Mouse (Mus musculus) lung, embryonic 14.5 days (tissue): ENCODE results near the gene Svs6. TPM values are rescaled to one million over a fixed set of nuclear protein-coding genes. Genes with fewer than 3 reads are reported as not detected.

Source experiments
- ATAC-seq: fragments of 200-750 bp; cut with Nextera tagmentation; 2 replicates; pipeline ENCODE4 v1.8.0; 2017; ENCODE audit warnings: mild to moderate bottlenecking, moderate TSS enrichment, moderate library complexity; ENCODE audit not compliant: insufficient read depth
- DNase-seq: peaks from one replicate; pipeline ENCODE4 v3.0.0-alpha.2; 2015
- H3K27ac ChIP-seq: fragments of 300-500 bp; sonication (generic); 2 replicates; pipeline ENCODE4 v1.5.1; 2014; ENCODE audit warnings: low read depth, mild to moderate bottlenecking, moderate library complexity
- H3K27me3 ChIP-seq: fragments of 300-500 bp; sonication (generic); 2 replicates; pipeline ENCODE4 v1.6.1; 2014; ENCODE audit warnings: low read length, control low read depth; ENCODE audit not compliant: insufficient read depth
- H3K36me3 ChIP-seq: fragments of 300-500 bp; sonication (generic); 2 replicates; pipeline ENCODE4 v1.6.1; 2014; ENCODE audit warnings: control low read depth; ENCODE audit not compliant: insufficient read depth
- H3K4me1 ChIP-seq: fragments of 300-500 bp; sonication (generic); 2 replicates; pipeline ENCODE4 v1.6.1; 2014; ENCODE audit warnings: antibody characterized with exemption, control low read depth; ENCODE audit not compliant: insufficient read depth
- H3K4me2 ChIP-seq: fragments of 300-500 bp; sonication (generic); 2 replicates; pipeline ENCODE4 v1.6.1; 2014; ENCODE audit warnings: mild to moderate bottlenecking
- H3K4me3 ChIP-seq: fragments of 300-500 bp; sonication (generic); 2 replicates; pipeline ENCODE4 v1.5.1; 2014; ENCODE audit warnings: low read depth, low read length
- H3K9ac ChIP-seq: fragments of 300-500 bp; sonication (generic); 2 replicates; pipeline ENCODE4 v1.6.1; 2014
- H3K9me3 ChIP-seq: fragments of 300-500 bp; sonication (generic); 2 replicates; pipeline ENCODE4 v1.6.1; 2016; ENCODE audit warnings: low read depth, low read length, control low read depth
- CTCF ChIP-seq: IDR thresholded peaks from 2 replicates; pipeline ENCODE4 v1.5.1; 2016; ENCODE audit warnings: antibody characterized with exemption, low read depth
- WGBS: fragments of 180-500 bp; shearing (Covaris S2); extraction: QIAGEN DNeasy Blood & Tissue Kit; methylation state at CpG from one replicate; pipeline ENCODE4 v1.1.7; 2014; 5-methylcytosine and 5-hydroxymethylcytosine counted together
- microRNA-seq: library from miRNA; unstranded; fragments of <30 nt; microRNA quantifications from one replicate; pipeline ENCODE4, GENCODE M21; 2016; ENCODE audit warnings: borderline number of aligned reads
- polyA plus RNA-seq: library from polyadenylated mRNA; unstranded; fragments of >200 nt; fragmentation: Nextera tagmentation; extraction: Ambion mirVana; gene quantifications from 2 replicates; pipeline ENCODE4 v1.2.1, GENCODE M21; 2014

Svs6 gene
- polyA plus RNA-seq, 1 experiment from 2014 or later = not detected

- no peak for ATAC-seq
- 29% methylated on average over 13 of the region's 13 CpGs for WGBS
- Histone ChIP-seq H3K9me3 (no peaks in the 10 kb centered on the region), H3K4me3 (no peak overlapping the region), H3K36me3 (no peaks in the 10 kb centered on the region), H3K9ac (no peak overlapping the region), H3K27me3 (no peaks in the 10 kb centered on the region), H3K4me2 (no peak overlapping the region), H3K4me1 (peaks cover 3% of the 10 kb centered on the region; the same call in 1 of the 2 replicates), H3K27ac (no peak overlapping the region)
- no peak for TF ChIP-seq CTCF
- peak; percentile 7 for DNase-seq
Measured at GRCm38 (mm10) chr2:164360974-164361657, 44.6 kb downstream of the Svs6 start.

GRCm38 (mm10) chr2:164366947-164367346 is 50.4 kb downstream of the Svs6 start:
- no peak overlapping the region for H3K9ac ChIP-seq
- H3K4me3 ChIP-seq = no peak overlapping the region
- H3K4me1 ChIP-seq = no peaks in the 10 kb centered on the region
- H3K9me3 ChIP-seq = no peaks in the 10 kb centered on the region
- ATAC-seq (no peak), DNase-seq (peak; percentile 37)
- no peak overlapping the region for H3K27ac ChIP-seq
- H3K36me3 ChIP-seq = no peaks in the 10 kb centered on the region
- H3K27me3 ChIP-seq = no peaks in the 10 kb centered on the region
- no peak for TF ChIP-seq CTCF
- no peak overlapping the region for H3K4me2 ChIP-seq
- 36% methylated on average over 3 of the region's 3 CpGs for WGBS

Small RNA genes within 50 kb of the gene (microRNA-seq; reads per million reads assigned to microRNA genes)
- gene Mir7678 = not detected

Other genes with a start within 250 kb of the Svs6 start
- 30.7 and 33.7 TPM in 2 replicates for gene Stk4, start 246.4 kb upstream of the Svs6 start, polyA plus RNA-seq
- gene Tomm34, start 245.6 kb upstream of the Svs6 start, polyA plus RNA-seq = 54.2 and 54.4 TPM in 2 replicates
- not detected in 2 replicates for gene Kcns1, start 145.6 kb upstream of the Svs6 start, polyA plus RNA-seq
- not detected in 2 replicates for gene Wfdc5, start 134.0 kb upstream of the Svs6 start, polyA plus RNA-seq
- not detected in 2 replicates for gene Wfdc12, start 126.1 kb upstream of the Svs6 start, polyA plus RNA-seq
- not detected in 2 replicates for gene Wfdc15a, start 116.6 kb upstream of the Svs6 start, polyA plus RNA-seq
- not detected in 2 replicates for gene Wfdc15b, start 95.1 kb upstream of the Svs6 start, polyA plus RNA-seq
- not detected in 2 replicates for gene Svs2, start 78.3 kb upstream of the Svs6 start, polyA plus RNA-seq
- gene Svs3b, start 60.1 kb upstream of the Svs6 start, polyA plus RNA-seq = not detected in 2 replicates
- gene Svs4, start 38.3 kb upstream of the Svs6 start, polyA plus RNA-seq = not detected in 2 replicates
- gene Svs3a, start 27.5 kb upstream of the Svs6 start, polyA plus RNA-seq = not detected in 2 replicates
- gene Svs5, start 16.0 kb downstream of the Svs6 start, polyA plus RNA-seq = not detected in 2 replicates
- 0.73 and 0.86 TPM in 2 replicates for gene Slpi, start 72.3 kb downstream of the Svs6 start, polyA plus RNA-seq
- gene Rbpjl, start 86.4 kb downstream of the Svs6 start, polyA plus RNA-seq = 4.9 and 5.1 TPM in 2 replicates
- 5.5 and 6.7 TPM in 2 replicates for gene Matn4, start 88.4 kb downstream of the Svs6 start, polyA plus RNA-seq
- 101 and 103 TPM in 2 replicates for gene Sdc4, start 127.1 kb downstream of the Svs6 start, polyA plus RNA-seq
- 65.6 and 68.7 TPM in 2 replicates for gene Sys1, start 140.2 kb downstream of the Svs6 start, polyA plus RNA-seq
- 14.4 and 14.9 TPM in 2 replicates for gene Gm20458, start 144.2 kb downstream of the Svs6 start, polyA plus RNA-seq
- gene Trp53tg5, start 157.0 kb downstream of the Svs6 start, polyA plus RNA-seq = not detected in 2 replicates
- gene Dbndd2, start 169.4 kb downstream of the Svs6 start, polyA plus RNA-seq = 4.4 and 5.3 TPM in 2 replicates
- gene Pigt, start 180.8 kb downstream of the Svs6 start, polyA plus RNA-seq = 70.1 and 71.0 TPM in 2 replicates
- 280 and 282 TPM in 2 replicates for gene Wfdc2, start 245.7 kb downstream of the Svs6 start, polyA plus RNA-seq